Mouse (Mus musculus) heart, embryonic 14.5 days (tissue): ENCODE measurements around the gene Wdr46. TPM values are rescaled to one million over a fixed set of nuclear protein-coding genes. Genes with fewer than 3 reads are reported as not detected.
A peak's percentile ranks its signal among the peaks of the same experiment; 100 is the strongest.
"Not testable (repeated sequence)": the region's sequence is repeated elsewhere in the genome, so short reads cannot be mapped to it uniquely, and the experiment has no call there.

Source experiments
- ATAC-seq: fragments of 200-750 bp; cut with Nextera tagmentation; 2 replicates; pipeline ENCODE4 v1.8.0; 2017; ENCODE audit warnings: low read depth, moderate TSS enrichment; ENCODE audit not compliant: insufficient number of reproducible peaks, insufficient read depth, low FRiP score
- H3K27ac ChIP-seq, 2 experiments: fragments of 200-500 bp in 1 of 2; fragments of 300-500 bp in 1 of 2; sonication (generic) in 1 of 2; replicated peaks in 1 of 2; 2 replicates each; pipeline ENCODE4 v1.5.1; 2012 to 2014; ENCODE audit warnings: low read depth in 2 of 2, low read length in 2 of 2, control low read depth in 1 of 2, mild to moderate bottlenecking in 1 of 2, mixed read lengths in 1 of 2; ENCODE audit not compliant: control insufficient read depth in 1 of 2, insufficient read depth in 1 of 2
- H3K27me3 ChIP-seq: fragments of 300-500 bp; sonication (generic); 2 replicates; pipeline ENCODE4 v1.6.1; 2014; ENCODE audit warnings: mild to moderate bottlenecking, low read length, control low read depth; ENCODE audit not compliant: control insufficient read depth, insufficient read depth
- H3K36me3 ChIP-seq: fragments of 300-500 bp; sonication (generic); 2 replicates; pipeline ENCODE4 v1.6.1; 2014; ENCODE audit warnings: mild to moderate bottlenecking, control low read depth, low read length, mixed read lengths; ENCODE audit not compliant: control insufficient read depth, insufficient read depth
- H3K4me1 ChIP-seq, 2 experiments: fragments of 200-500 bp in 1 of 2; fragments of 300-500 bp in 1 of 2; sonication (generic) in 1 of 2; 2 replicates each; pipeline ENCODE4 v1.6.1; 2012 to 2014; ENCODE audit warnings: low read length in 2 of 2, control low read depth in 1 of 2, mixed read lengths in 1 of 2; ENCODE audit not compliant: control insufficient read depth in 2 of 2, insufficient read depth in 2 of 2
- H3K4me2 ChIP-seq: fragments of 300-500 bp; sonication (generic); 2 replicates; pipeline ENCODE4 v1.6.1; 2014; ENCODE audit warnings: mild to moderate bottlenecking, low read length
- H3K4me3 ChIP-seq, 2 experiments: fragments of 200-500 bp in 1 of 2; fragments of 300-500 bp in 1 of 2; sonication (generic) in 1 of 2; 2 replicates each; pipeline ENCODE4 v1.5.1; 2012 to 2014; ENCODE audit warnings: low read length in 2 of 2, mild to moderate bottlenecking in 2 of 2, control low read depth in 1 of 2, low read depth in 1 of 2, moderate library complexity in 1 of 2; ENCODE audit not compliant: control insufficient read depth in 1 of 2, insufficient read depth in 1 of 2
- H3K9ac ChIP-seq: fragments of 300-500 bp; sonication (generic); 2 replicates; pipeline ENCODE4 v1.6.1; 2014; ENCODE audit warnings: mild to moderate bottlenecking, low read length
- H3K9me3 ChIP-seq: fragments of 300-500 bp; sonication (generic); 2 replicates; pipeline ENCODE4 v1.6.1; 2016; ENCODE audit warnings: low read length, control low read depth; ENCODE audit not compliant: control insufficient read depth
- WGBS: fragments of 180-500 bp; shearing (Covaris S2); extraction: QIAGEN DNeasy Blood & Tissue Kit; methylation state at CpG from one replicate; pipeline ENCODE4 v1.1.7; 2014; 5-methylcytosine and 5-hydroxymethylcytosine counted together
- polyA plus RNA-seq: library from polyadenylated mRNA; unstranded; fragments of >200 nt; fragmentation: Nextera tagmentation; extraction: Ambion mirVana; gene quantifications from 2 replicates; pipeline ENCODE4 v1.2.1, GENCODE M21; 2014

Gene Wdr46
- 14.7 and 15.5 TPM in 2 replicates for polyA plus RNA-seq

DNA sequence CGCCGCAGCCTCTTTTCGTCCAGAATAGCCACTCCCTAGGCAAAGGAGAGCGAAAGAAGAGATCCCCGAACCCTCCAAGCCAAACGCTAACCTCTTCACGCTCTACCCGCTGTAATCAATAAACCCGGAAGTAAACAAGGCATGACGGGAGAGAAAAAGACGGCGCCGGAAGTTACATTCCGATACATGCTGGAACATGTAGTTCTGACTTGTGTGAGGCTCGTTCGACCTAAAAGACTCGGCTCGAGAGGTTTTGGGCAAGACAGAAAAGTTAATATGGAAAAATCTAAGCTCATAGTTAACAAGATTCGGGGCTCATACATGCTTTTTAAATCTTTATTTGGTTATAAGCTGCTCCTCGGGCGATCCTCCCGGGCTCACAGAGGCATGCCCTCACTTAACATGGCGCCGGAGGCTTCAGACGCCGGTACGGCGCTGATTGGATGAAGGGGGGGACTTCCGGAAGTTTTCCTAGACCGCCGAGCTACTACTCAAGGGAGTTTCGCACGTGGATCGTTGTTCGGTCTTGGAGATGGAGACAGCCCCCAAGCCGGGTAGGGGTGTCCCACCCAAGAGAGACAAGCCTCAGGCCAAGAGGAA is at the start of gene Wdr46, which contains the start of gene Pfdn6:
Wdr46 (plus strand) TSS at position 455 of the 600 bp plus-strand sequence.
Pfdn6 (minus strand) TSS at position 138 of the 600 bp plus-strand sequence.
- Histone ChIP-seq H3K36me3 (peaks cover 59% of the 10 kb centered on the region), H3K4me3 (peak within 1 kb of the TSS; percentile 68 to 78), H3K4me1 (peaks cover 8 to 19% of the 10 kb centered on the region in 2 experiments), H3K9ac (peak within 1 kb of the TSS; percentile 86), H3K9me3 (no peaks in the 10 kb centered on the region), H3K27ac (0 out of 4 replicates have a peak within 1 kb of the TSS, but pooled peaks of 1 of the 2 experiments have one; percentile 39), H3K4me2 (peak within 1 kb of the TSS; percentile 93), H3K27me3 (no peaks in the 10 kb centered on the region)
- WGBS = under 1% methylated on average over 36 of the region's 36 CpGs
- ATAC-seq = peak; percentile 78

DNA sequence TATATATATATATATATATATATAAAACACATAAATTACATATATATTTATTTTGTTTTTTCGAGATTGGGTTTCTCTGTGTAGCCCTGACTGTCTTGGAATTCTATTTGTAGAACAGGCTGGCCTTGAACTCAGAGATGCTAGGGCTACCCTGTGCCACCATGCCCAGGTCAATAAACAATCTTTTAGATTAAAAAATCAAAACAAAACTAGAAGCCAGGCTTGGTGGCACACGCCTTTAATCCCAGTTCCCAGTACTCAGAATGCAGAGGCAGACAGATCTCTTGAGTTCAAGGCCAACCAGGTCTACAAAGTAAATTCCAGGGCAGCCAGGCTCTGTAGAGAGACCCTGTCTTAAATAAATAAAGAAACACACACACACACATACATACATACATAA is 49.1 kb upstream of the Wdr46 start:
- no peak overlapping the region for H3K4me2 ChIP-seq
- peaks cover 0 to 2% of the 10 kb centered on the region in 2 experiments; a peak in 3 of 4 replicates for H3K4me1 ChIP-seq
- no peaks in the 10 kb centered on the region for H3K9me3 ChIP-seq
- WGBS = 55% methylated on average over 2 of the region's 2 CpGs
- no peaks in the 10 kb centered on the region for H3K27me3 ChIP-seq
- no peak overlapping the region for H3K27ac ChIP-seq
- peaks cover 7% of the 10 kb centered on the region for H3K36me3 ChIP-seq
- no peak for ATAC-seq
- H3K4me3 ChIP-seq = no peak overlapping the region
- no peak overlapping the region for H3K9ac ChIP-seq

- ATAC-seq, H3K36me3 ChIP-seq, H3K4me1 ChIP-seq, H3K27ac ChIP-seq, H3K9ac ChIP-seq, H3K9me3 ChIP-seq, H3K4me3 ChIP-seq, H3K27me3 ChIP-seq, H3K4me2 ChIP-seq: not testable (repeated sequence)
- WGBS = 67% methylated on average over 6 of the region's 6 CpGs
These were observed 48.6 kb upstream of the Wdr46 start for GRCm38 (mm10) chr17:33891892-33892291.

DNA sequence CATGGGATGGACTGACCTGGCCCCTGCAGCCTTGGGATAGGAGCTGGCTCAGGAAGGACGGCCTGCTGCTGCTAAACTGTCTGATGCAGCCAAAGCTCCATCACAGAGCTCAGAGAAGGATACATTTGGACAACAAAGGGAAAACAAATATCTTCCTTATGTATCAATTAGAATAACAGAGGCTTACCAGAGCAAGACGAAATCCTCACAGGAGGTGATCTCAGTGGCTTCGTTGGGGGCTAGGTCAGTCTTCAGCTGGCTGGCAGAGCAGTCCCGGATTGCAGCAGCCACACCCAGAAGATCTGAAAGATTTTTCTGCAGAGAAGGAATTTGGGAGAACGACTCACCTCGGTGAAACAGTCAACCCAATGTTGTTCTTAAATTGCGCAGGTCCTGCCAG is 48.0 kb upstream of the Wdr46 start:
- Histone ChIP-seq H3K9me3 (no peaks in the 10 kb centered on the region), H3K36me3 (no peaks in the 10 kb centered on the region), H3K4me1 (peaks cover 0 to 2% of the 10 kb centered on the region in 2 experiments; a peak in 3 of 4 replicates), H3K27me3 (no peaks in the 10 kb centered on the region), H3K27ac (no peak overlapping the region), H3K4me2 (no peak overlapping the region), H3K4me3 (no peak overlapping the region), H3K9ac (no peak overlapping the region)
- no peak for ATAC-seq
- WGBS = 31% methylated on average over 7 of the region's 7 CpGs

- not testable (repeated sequence) for H3K4me2 ChIP-seq, H3K27ac ChIP-seq, H3K4me1 ChIP-seq, ATAC-seq, H3K4me3 ChIP-seq, H3K9ac ChIP-seq, H3K9me3 ChIP-seq, H3K27me3 ChIP-seq, H3K36me3 ChIP-seq
- 76% methylated on average over 4 of the region's 4 CpGs for WGBS
These were observed 47.4 kb upstream of the Wdr46 start for GRCm38 (mm10) chr17:33893011-33893410.

DNA sequence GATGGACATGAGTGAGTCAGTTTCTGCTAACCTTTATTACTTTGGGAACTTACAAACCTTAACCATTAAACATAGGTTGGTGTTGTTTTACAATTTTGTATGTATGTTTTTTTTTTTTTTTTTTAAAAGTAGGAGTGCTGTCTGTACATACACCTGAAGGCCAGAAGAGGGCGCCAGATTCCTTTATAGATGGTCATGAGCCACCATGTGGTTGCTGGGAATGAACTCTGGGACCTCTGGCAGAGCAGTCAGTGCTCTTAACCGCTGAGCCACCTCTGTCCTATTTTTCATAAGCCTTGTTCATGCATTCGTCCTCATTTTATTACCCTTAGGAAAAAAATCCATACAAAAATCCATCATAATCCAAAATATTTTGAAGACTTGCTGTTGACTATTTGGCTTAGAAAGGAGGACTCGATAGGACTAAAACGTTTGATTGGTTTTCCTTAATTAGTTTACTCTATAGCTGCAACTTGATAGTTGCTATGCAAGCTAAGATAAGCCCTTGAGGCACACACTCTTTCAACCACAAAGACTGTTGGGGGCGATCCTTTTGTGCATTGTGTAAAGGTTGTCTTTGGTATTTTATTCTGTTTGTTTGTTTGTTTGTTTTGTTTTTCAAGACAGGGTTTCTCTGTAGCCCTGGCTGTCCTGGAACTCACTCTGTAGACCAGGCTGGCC is 43.2 kb upstream of the Wdr46 start:
- 42% methylated on average over 6 of the region's 6 CpGs for WGBS
- no peak overlapping the region for H3K4me3 ChIP-seq
- no peaks in the 10 kb centered on the region for H3K9me3 ChIP-seq
- H3K27ac ChIP-seq = no peak overlapping the region
- H3K27me3 ChIP-seq = no peaks in the 10 kb centered on the region
- no peak overlapping the region for H3K9ac ChIP-seq
- no peak for ATAC-seq
- H3K36me3 ChIP-seq = no peaks in the 10 kb centered on the region
- H3K4me2 ChIP-seq = no peak overlapping the region
- no peaks in the 10 kb centered on the region; a peak in 1 of 4 replicates for H3K4me1 ChIP-seq

GRCm38 (mm10) chr17:33898193-33898592 is 42.3 kb upstream of the Wdr46 start:
- not testable (repeated sequence) for ATAC-seq, H3K9me3 ChIP-seq, H3K4me2 ChIP-seq, H3K36me3 ChIP-seq, H3K9ac ChIP-seq, H3K27ac ChIP-seq, H3K27me3 ChIP-seq, H3K4me3 ChIP-seq, H3K4me1 ChIP-seq
- WGBS = 76% methylated on average over 4 of the region's 4 CpGs
